Mouse (Mus musculus): Measurements from ENCODE around the gene Mfsd13b. TPM values are rescaled to one million over a fixed set of nuclear protein-coding genes. Genes with fewer than 3 reads are reported as not detected.
"Not testable (repeated sequence)": the region's sequence is repeated elsewhere in the genome, so short reads cannot be mapped to it uniquely, and the experiment has no call there.

Gene Mfsd13b
- polyA plus RNA-seq (2016; fragmentation: Nextera tagmentation; extraction: Ambion mirVana): 0.13 and 0.20 TPM in 2 replicates

DNA sequence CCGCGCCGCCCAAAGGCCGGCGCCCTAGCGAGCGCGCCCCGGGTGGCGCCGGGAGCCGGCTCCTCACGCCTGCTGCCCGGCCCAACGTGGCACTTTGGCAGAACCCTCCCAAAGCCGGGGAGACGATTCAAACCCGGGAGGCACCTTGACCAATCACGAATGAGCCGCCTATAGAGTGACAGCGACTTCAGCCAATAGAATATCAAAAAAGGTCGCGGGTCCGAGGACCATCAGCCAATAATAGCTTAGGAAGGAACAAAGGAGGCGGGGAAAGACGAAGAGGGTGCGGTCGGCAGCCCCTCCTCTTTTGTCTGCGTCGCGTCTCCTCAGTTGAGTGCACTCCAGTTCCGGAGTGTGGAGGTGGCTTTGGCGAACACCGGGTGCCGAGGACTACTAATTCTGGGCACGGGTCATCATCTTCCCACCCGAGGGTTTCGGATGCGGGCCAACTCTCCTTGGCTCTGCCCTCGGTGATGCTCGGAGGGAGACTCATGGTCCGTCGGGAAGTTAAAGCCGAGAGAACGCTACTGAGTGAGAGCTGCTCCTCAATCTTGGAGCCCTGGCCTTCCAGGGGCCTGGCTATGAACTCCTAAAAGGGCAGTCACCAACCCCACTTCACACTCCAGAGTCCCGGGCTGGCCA, at the start of gene Mfsd13b, which contains the start of gene Cdr2:
Gene Mfsd13b, plus strand, starts transcription at position 310 of the 642 bp plus-strand sequence.
Gene Cdr2, minus strand, starts transcription at position 113 of the 642 bp plus-strand sequence.
- Histone ChIP-seq H3K4me3 (peak within 1 kb of the TSS; percentile 85), H3K36me3 (0 out of 2 replicates have a peak, but pooled peaks cover 3% of the 10 kb centered on the region), H3K27ac (peak within 1 kb of the TSS; percentile 93), H3K9me3 (replicated peaks) (no peaks in the 10 kb centered on the region), H3K27me3 (ENCODE audit: low read depth, poor library complexity, severe bottlenecking) (0 out of 2 replicates have a peak, but pooled peaks cover 5% of the 10 kb centered on the region), H3K4me1 (peaks cover 17% of the 10 kb centered on the region)
- WGBS: under 1% methylated on average over 46 of the region's 46 CpGs
- peak; percentile 89 for DNase-seq (ENCODE audit: low spot score)

DNA sequence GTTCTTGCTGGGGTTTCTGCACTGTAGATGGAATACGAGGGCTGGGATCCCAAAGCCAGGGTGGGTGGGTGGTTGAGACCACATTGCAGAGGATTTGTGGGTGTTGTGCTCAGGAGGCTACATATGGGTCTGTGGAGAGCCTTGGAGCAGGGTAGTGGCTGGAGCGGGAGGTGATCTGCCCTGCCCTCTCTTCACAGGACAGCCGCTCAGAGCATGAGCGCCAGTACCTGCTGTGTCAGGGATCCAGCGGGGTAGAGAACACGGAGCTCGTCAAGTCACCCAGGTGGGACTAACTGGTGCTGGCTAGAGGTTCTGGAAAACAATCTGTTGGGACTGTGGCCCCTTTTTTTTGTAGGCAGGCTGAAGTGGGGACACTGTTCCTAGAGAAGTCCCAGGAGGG, 49.2 kb upstream of the Mfsd13b start:
- no peaks in the 10 kb centered on the region for H3K4me1 ChIP-seq
- H3K4me3 ChIP-seq: no peak overlapping the region
- no peak for DNase-seq (ENCODE audit: low spot score)
- H3K27ac ChIP-seq: no peak overlapping the region
- 95% methylated on average over 7 of the region's 7 CpGs for WGBS
- no peaks in the 10 kb centered on the region for H3K27me3 ChIP-seq (ENCODE audit: low read depth, poor library complexity, severe bottlenecking)
- peaks cover 100% of the 10 kb centered on the region for H3K36me3 ChIP-seq
- H3K9me3 ChIP-seq (replicated peaks): no peaks in the 10 kb centered on the region

DNA sequence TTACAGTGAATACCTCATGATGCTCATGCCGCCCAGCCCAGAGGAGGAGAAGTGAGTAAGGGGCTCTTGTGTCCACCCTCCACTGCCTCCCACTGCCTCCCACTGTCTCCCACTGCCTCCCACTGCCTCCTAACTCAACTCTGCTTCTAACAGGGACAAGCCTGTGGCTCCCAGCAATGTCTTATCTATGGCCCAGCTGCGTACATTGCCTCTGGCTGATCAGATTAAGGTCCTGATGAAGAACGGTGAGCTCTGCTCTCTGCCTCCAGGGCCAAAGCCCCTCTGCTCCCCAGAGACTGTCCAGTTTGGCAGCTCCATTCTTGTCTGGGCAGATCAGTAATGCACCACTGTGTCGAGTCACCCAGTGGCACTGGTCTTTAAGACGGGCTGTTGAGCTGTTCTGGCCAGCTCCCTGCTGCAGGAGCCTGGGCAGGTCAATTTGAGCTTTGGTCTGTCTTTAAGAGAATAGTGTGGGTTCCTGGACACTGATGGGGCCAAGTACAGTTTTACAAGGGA, 48.6 kb upstream of the Mfsd13b start:
- 93% methylated on average over 5 of the region's 5 CpGs for WGBS
- H3K4me3 ChIP-seq: no peak overlapping the region
- peaks cover 100% of the 10 kb centered on the region for H3K36me3 ChIP-seq

DNA sequence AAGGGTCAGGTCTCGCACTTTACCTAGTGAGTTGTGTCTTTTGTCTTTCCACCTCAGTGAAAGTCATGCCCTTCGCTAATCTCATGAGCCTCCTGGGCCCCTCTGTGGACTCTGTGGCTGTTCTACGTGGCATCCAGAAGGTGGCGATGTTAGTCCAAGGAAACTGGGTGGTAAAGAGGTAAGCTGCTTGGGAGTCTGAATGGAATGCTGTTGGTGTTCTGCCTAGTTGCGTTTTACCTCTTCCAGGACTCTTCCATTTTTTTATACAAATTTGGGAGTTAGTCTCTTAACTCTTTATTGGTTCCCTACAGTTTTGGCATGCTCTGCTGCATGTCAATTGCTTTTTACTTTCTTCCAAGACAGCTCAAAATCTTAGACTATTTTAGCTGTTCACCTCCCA, 47.6 kb upstream of the Mfsd13b start:
- H3K36me3 ChIP-seq: peaks cover 100% of the 10 kb centered on the region
- H3K4me3 ChIP-seq: no peak overlapping the region
- H3K9me3 ChIP-seq (replicated peaks): no peaks in the 10 kb centered on the region
- peak; percentile 52 for DNase-seq (ENCODE audit: low spot score)
- WGBS: 53% methylated on average over 5 of the region's 5 CpGs
- no peaks in the 10 kb centered on the region for H3K4me1 ChIP-seq
- no peaks in the 10 kb centered on the region for H3K27me3 ChIP-seq (ENCODE audit: low read depth, poor library complexity, severe bottlenecking)
- H3K27ac ChIP-seq: no peak overlapping the region

More for the DNA sequence above, 48.6 kb upstream of the Mfsd13b start:
- no peak overlapping the region for H3K27ac ChIP-seq
- H3K4me1 ChIP-seq: no peaks in the 10 kb centered on the region
- H3K9me3 ChIP-seq (replicated peaks): no peaks in the 10 kb centered on the region
- H3K27me3 ChIP-seq (ENCODE audit: low read depth, poor library complexity, severe bottlenecking): no peaks in the 10 kb centered on the region
- DNase-seq (ENCODE audit: low spot score): no peak

DNA sequence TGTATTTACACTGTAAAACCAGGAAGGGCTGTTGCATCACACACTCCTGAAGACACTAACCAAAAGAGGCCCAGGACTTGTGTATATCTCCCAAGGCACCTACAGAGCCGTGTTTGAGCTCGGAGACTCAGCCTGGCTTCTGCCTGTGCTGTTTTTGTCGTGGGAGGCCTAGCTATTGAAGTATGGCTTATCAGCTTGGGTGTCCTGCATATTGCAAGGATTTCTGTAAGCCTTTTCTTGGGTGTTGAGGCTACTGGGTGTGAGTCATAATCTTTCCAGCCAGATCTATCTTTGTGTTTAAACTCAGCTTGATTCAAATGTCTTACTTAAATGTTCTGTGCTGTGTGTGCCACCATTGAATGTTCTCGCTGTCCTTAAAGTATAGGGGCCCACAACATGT, 45.8 kb upstream of the Mfsd13b start:
- H3K4me1 ChIP-seq: no peaks in the 10 kb centered on the region
- peaks cover 100% of the 10 kb centered on the region for H3K36me3 ChIP-seq
- no peaks in the 10 kb centered on the region for H3K9me3 ChIP-seq (replicated peaks)
- WGBS: 90% methylated on average over 4 of the region's 4 CpGs
- DNase-seq (ENCODE audit: low spot score): no peak
- H3K4me3 ChIP-seq: no peak overlapping the region
- no peaks in the 10 kb centered on the region for H3K27me3 ChIP-seq (ENCODE audit: low read depth, poor library complexity, severe bottlenecking)
- H3K27ac ChIP-seq: no peak overlapping the region

DNA sequence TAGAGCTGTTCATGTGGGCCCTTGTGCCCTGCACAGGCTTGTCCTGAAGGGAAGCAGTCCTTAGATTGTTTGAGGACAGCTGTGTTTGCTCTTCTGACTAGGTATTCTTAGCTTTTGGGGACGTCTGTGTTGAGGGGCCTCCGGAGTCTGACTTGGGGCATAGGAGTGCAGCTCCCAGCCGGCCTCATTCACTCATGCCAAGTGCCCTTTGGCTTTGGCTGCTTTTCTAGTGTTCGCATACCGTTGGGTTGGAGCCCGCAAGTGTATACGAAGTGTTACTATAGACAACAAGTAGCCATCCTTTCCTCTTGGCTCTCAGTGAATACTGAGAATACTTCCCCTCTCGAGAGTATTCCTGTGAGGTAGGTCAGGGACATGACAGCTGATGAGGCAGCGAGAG, 44.1 kb upstream of the Mfsd13b start:
- 92% methylated on average over 9 of the region's 9 CpGs for WGBS
- Histone ChIP-seq H3K36me3 (peaks cover 100% of the 10 kb centered on the region), H3K4me1 (no peaks in the 10 kb centered on the region)

DNA sequence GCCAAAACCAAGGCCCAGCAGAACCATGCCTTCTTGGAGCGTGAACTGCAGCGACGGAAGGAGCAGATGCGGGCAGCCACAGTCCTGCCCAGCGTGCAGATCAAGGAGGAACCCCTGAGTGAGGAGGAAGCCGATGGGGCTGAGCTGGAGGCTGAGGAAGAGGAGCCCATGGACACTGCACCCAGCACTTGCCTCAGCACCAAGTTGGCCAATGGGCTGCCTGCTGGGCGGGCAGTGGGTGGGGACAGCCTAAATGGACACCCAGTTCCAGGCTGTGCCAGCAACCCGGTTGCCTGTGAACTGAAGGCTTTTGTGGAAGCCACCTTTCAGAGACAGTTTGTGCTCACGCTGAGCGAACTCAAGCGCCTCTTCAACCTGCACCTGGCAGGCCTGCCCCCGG, 42.0 kb upstream of the Mfsd13b start:
- H3K4me1 ChIP-seq: no peaks in the 10 kb centered on the region
- no peaks in the 10 kb centered on the region for H3K9me3 ChIP-seq (replicated peaks)
- no peak overlapping the region for H3K27ac ChIP-seq
- H3K4me3 ChIP-seq: no peak overlapping the region
- H3K27me3 ChIP-seq (ENCODE audit: low read depth, poor library complexity, severe bottlenecking): no peaks in the 10 kb centered on the region
- peaks cover 98% of the 10 kb centered on the region for H3K36me3 ChIP-seq
- DNase-seq (ENCODE audit: low spot score): no peak
- 93% methylated on average over 12 of the region's 12 CpGs for WGBS

More for the DNA sequence above, 44.1 kb upstream of the Mfsd13b start:
- no peaks in the 10 kb centered on the region for H3K27me3 ChIP-seq (ENCODE audit: low read depth, poor library complexity, severe bottlenecking)
- H3K9me3 ChIP-seq (replicated peaks): no peaks in the 10 kb centered on the region
- H3K4me3 ChIP-seq: no peak overlapping the region
- no peak overlapping the region for H3K27ac ChIP-seq
- DNase-seq (ENCODE audit: low spot score): no peak

DNA sequence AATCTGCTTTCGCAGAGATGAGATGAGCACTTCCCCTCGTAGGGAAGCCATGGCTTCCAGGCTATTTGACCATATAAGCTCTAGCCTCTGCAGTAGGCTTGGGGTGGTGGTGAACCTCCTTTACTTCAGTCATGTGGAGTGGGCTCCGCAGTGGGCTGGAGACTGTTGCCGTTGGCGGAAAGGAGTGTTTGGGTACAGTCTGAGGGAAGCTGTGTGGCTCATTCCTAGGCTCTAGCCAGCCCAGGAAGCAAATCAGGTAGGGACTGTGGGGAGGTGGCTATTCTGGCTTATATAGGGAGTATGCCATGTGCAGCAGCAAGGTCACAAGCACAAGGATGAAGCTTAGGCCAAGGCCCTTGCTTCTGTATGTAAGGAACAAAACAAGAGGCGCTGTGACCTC, 41.1 kb upstream of the Mfsd13b start:
- H3K4me1 ChIP-seq: no peaks in the 10 kb centered on the region
- no peak overlapping the region for H3K27ac ChIP-seq
- no peak overlapping the region for H3K4me3 ChIP-seq
- H3K36me3 ChIP-seq: peaks cover 97% of the 10 kb centered on the region
- no peaks in the 10 kb centered on the region for H3K9me3 ChIP-seq (replicated peaks)
- WGBS: 93% methylated on average over 6 of the region's 6 CpGs
- no peaks in the 10 kb centered on the region for H3K27me3 ChIP-seq (ENCODE audit: low read depth, poor library complexity, severe bottlenecking)
- no peak for DNase-seq (ENCODE audit: low spot score)

DNA sequence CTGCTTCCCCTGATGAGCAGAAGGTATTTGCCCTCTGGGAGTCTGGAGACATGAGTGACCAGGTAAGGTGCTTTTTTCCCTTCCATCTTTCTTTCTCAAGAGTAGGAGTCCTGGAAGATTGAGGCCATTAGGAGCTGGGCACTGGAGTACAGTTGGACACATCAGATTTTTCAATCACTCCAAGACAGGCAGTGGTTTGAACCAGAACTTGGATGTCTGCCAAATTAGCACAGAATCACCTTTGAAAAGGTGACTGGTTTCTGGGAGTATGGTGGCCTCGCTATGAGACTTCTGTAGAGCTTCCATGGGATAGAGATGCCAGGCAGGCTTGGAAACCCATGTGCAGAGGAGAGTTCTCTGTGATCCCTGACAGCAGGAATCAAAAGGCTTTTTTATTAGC, 39.8 kb upstream of the Mfsd13b start:
- Histone ChIP-seq H3K9me3 (replicated peaks) (no peaks in the 10 kb centered on the region), H3K27ac (no peak overlapping the region), H3K4me1 (no peaks in the 10 kb centered on the region), H3K36me3 (peaks cover 91% of the 10 kb centered on the region), H3K27me3 (ENCODE audit: low read depth, poor library complexity, severe bottlenecking) (no peaks in the 10 kb centered on the region), H3K4me3 (no peak overlapping the region)
- 94% methylated on average over 1 of the region's 1 CpGs for WGBS
- no peak for DNase-seq (ENCODE audit: low spot score)

DNA sequence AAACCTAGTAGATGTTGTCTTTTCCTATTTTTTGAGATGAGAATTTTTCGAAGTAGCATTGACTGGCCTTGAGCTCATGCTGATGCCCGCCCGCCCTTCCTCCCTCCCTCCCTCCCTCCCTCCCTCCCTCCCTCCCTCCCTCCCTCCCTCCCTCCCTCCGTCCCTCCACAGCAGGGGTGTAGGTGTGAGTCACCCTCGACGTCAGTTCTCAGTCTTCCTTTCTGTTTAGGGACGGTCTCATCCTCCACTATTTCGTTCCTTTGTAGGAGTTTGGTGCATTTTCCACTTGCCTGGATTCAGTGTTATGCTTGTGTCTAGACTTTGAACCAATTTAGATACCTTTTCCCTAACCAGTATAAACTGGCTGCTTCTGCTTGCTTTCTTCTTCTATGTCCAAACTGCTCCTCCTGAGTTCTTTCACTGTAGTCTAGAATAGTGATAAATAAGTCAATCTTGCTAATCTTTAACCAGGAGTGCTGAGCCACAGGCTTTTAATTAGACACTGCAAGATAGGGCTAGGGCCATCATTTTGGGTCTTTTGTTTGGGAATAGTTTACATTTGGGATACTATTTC, 38.3 kb upstream of the Mfsd13b start:
- DNase-seq (ENCODE audit: low spot score): no peak
- Histone ChIP-seq H3K4me1 (no peaks in the 10 kb centered on the region), H3K36me3 (peaks cover 89% of the 10 kb centered on the region)

DNA sequence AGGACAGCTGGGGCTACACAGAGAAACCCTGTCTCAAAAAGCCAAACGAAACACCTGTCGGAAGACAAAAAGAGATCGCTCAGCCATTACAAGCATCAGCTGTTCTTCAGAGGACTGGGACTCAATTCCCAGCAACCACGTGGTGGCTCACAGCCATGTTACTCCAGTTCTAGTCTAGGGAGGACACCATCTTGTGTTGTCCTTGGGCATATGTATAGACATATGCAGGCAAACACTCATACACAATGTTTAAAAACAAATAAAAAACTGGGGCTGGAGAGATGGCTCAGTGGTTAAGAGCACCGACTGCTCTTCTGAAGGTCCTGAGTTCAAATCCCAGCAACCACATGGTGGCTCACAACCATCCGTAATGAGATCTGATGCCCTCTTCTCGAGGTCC, 28.7 kb upstream of the Mfsd13b start:
- not testable (repeated sequence) for H3K27ac ChIP-seq; H3K9me3 ChIP-seq (replicated peaks); H3K27me3 ChIP-seq (ENCODE audit: low read depth, poor library complexity, severe bottlenecking); DNase-seq (ENCODE audit: low spot score); H3K4me1 ChIP-seq; H3K4me3 ChIP-seq
- H3K36me3 ChIP-seq: peaks cover 47% of the 10 kb centered on the region
- WGBS: 88% methylated on average over 7 of the region's 7 CpGs

More for the DNA sequence above, 38.3 kb upstream of the Mfsd13b start:
- H3K4me3 ChIP-seq: no peak overlapping the region
- H3K27ac ChIP-seq: no peak overlapping the region
- 80% methylated on average over 8 of the region's 8 CpGs for WGBS
- H3K9me3 ChIP-seq (replicated peaks): no peaks in the 10 kb centered on the region
- no peaks in the 10 kb centered on the region for H3K27me3 ChIP-seq (ENCODE audit: low read depth, poor library complexity, severe bottlenecking)

DNA sequence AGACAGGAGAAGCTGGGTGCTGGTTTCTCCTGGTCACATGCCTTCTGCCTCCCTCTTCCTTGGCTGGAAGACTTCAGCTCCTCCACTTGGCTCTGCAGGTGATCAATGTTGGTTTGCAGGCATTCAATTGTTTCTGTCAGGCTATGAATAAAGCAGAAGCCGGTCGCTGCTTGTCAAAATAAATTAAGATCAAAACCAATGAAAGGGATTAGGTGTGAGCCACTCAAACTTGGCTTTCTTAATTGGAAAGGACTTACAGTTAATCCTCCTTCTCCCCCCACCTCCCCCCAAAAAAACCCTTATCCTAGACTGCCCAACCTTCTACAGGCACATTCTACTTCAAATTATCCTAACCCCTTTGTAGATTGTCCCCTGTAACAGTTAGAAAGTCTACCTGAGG, 22.2 kb upstream of the Mfsd13b start:
- 92% methylated on average over 2 of the region's 2 CpGs for WGBS
- Histone ChIP-seq H3K9me3 (replicated peaks) (no peaks in the 10 kb centered on the region), H3K4me3 (no peak overlapping the region), H3K27ac (no peak overlapping the region), H3K27me3 (ENCODE audit: low read depth, poor library complexity, severe bottlenecking) (no peaks in the 10 kb centered on the region), H3K36me3 (peaks cover 48% of the 10 kb centered on the region), H3K4me1 (no peaks in the 10 kb centered on the region)
- DNase-seq (ENCODE audit: low spot score): no peak

DNA sequence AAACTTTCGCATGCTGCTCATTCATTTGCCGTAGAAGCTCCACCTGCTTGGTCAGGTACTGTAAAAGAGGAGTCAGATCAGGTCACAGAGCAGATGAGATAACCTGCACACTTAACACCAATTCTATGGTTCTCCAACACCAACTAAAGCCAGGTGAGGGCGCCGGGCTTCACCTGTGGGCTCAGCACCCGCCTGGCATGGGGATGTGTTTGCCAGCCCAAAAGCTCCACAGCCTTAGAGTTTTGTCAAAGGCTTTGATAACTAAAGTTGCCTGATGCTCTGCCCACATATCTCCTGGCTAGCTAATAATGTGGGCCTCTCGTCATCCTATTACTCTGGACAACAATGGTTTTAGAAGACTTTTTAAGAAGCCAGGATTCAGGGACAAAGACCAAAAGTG, 21.7 kb upstream of the Mfsd13b start:
- WGBS: 88% methylated on average over 6 of the region's 6 CpGs
- H3K36me3 ChIP-seq: peaks cover 48% of the 10 kb centered on the region

More for the DNA sequence above, 21.7 kb upstream of the Mfsd13b start:
- Histone ChIP-seq H3K4me1 (no peaks in the 10 kb centered on the region), H3K4me3 (no peak overlapping the region), H3K27me3 (ENCODE audit: low read depth, poor library complexity, severe bottlenecking) (no peaks in the 10 kb centered on the region), H3K27ac (no peak overlapping the region), H3K9me3 (replicated peaks) (no peaks in the 10 kb centered on the region)
- no peak for DNase-seq (ENCODE audit: low spot score)

Data from limb, embryonic 10.5 days (tissue).